Mouse (Mus musculus) bone marrow, adult 2 months (tissue): ENCODE data around the gene Itch.

Experiments
- CTCF ChIP-seq: fragments of 200-500 bp; IDR thresholded peaks from 2 replicates; pipeline ENCODE4 v1.5.1; 2011; ENCODE audit warnings: low read length, control low read depth; ENCODE audit not compliant: control insufficient read depth, insufficient read depth
- POLR2A ChIP-seq: fragments of 200-500 bp; IDR thresholded peaks from 2 replicates; pipeline ENCODE4 v1.6.1; 2011; ENCODE audit warnings: low read depth, mild to moderate bottlenecking, control low read depth, low read length, borderline replicate concordance; ENCODE audit not compliant: control insufficient read depth

DNA sequence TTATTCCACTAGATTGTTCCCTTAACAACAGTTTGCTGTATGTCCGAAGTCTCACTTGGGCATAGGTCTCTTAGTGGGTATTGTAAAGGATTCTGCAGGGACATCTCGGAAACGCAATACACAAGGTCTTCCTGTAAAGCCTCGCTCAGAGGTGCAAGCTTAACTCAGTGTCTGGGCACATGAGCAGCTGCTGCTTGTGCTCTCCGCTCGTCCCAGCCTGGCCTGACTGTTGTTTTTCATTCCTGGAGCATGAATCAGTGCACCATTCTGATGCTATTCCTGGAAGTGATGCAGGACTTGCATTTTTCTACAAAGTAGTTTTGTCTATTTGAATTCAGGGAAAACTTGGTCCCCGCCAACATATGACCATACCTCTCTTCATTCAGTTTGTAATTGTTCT lies 91.4 kb downstream of the Itch start:
- TF ChIP-seq CTCF (no peak), POLR2A (no peak)
